Mouse (Mus musculus) large intestine, adult 2 months (tissue): ENCODE results near the gene Qrich2. TPM values are rescaled to one million over a fixed set of nuclear protein-coding genes. Genes with fewer than 3 reads are reported as not detected.
A peak's percentile ranks its signal among the peaks of the same experiment; 100 is the strongest.
"Not testable (repeated sequence)": the region's sequence is repeated elsewhere in the genome, so short reads cannot be mapped to it uniquely, and the experiment has no call there.

Experiments used
- DNase-seq: peaks from one replicate; pipeline ENCODE4 v3.0.0-alpha.2; 2012; ENCODE audit warnings: low read depth, low spot score
- WGBS: fragments of 180-500 bp; shearing (Covaris S2); methylation state at CpG from one replicate; pipeline ENCODE4 v1.1.7; 2018; 5-methylcytosine and 5-hydroxymethylcytosine counted together
- polyA plus RNA-seq: library from polyadenylated mRNA; depleted of rRNA; stranded (reverse); fragments of >200 nt; gene quantifications from 2 replicates; pipeline ENCODE4 v1.2.3, GENCODE M21; 2012

Qrich2 gene
- polyA plus RNA-seq, 1 experiment: 0.11 TPM

DNA sequence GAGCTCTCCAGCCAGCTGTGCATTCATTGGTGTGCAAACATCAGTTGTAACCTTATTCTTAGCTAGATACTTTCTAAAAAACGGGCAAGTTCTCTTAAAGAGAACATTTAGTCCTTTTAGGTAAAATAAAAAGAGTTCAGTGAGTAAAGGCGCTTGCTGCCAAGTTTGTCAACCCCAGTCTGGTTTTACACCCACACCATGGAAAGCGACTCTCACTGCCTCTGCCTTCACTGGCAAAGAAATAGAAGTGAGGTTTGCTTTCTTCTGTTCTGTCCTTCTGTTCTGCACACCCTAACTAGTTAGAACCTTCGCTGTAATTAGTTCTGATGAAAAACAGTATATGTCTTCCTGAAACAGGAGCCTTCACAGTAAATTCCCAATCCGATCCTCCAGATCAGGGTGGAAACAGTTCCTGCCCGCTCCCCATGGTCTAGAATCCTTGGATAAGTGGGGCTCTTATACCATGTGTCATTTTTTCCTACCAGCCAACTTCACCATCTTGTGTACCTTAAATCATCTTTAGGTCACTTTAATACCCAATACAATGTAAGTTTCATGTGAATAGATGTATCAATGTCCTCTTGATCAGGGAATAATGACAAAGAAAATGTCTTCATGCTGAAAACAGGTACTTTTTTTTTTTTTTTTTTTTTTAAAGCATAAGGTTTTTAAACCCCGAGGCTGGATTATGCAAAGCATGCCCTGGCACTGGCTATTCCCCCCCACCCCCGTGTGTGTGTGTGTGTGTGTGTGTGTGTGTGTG, 33.3 kb downstream of the Qrich2 start:
- DNase-seq: no peak

DNA sequence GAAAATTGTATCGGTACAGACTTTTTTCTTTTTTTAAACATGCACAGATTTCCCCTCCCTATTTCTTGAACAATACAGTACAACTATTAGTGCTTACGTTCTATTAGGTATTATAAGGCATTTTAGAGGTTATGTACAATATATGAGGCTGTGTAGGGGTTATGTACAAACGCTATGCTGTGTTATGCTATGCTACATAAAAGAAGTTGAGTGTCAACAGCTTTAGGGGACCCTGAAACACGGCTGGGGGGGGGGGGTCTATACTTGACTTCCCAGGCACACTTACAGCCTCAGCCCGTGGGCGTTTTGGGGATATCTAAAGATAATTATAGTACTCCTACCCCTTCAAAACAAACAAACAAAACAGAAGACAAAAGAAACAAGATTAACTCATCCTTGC, 33.9 kb downstream of the Qrich2 start:
- WGBS: 32% methylated on average over 6 of the region's 6 CpGs
- no peak for DNase-seq

More for the DNA sequence above, 33.3 kb downstream of the Qrich2 start:
- 57% methylated on average over 8 of the region's 8 CpGs for WGBS

DNA sequence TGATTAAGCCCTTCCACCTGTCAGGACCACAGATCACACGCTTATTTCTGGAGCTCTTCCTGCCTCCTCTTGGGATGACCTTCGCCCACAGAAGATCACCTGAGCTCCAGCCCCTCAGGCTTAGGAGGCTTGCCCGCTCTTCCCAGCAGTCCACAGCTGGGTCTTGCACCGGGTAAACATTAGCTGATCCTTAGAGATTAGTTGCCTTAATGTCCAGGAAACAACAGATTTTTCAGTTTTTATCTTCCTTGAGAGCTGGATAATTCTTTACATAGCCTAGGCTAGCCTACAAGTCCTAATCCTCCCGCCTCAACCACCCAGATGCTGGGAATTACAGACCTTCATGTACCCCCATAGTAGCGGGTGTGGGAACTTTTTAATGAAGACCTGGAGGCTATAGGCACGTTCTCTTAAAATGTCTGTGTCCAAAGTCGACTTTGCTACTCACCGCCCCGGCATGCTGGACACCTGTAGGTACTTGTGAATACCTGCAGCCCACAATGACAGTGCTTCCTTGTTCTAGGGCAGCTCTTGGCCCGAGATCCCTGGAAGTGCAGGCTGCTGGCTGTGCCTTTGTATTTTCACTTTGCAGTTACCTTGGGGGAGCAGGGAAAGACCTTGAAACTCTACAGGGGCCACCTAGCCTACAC, 34.5 kb downstream of the Qrich2 start:
- WGBS: 26% methylated on average over 11 of the region's 11 CpGs
- no peak for DNase-seq

DNA sequence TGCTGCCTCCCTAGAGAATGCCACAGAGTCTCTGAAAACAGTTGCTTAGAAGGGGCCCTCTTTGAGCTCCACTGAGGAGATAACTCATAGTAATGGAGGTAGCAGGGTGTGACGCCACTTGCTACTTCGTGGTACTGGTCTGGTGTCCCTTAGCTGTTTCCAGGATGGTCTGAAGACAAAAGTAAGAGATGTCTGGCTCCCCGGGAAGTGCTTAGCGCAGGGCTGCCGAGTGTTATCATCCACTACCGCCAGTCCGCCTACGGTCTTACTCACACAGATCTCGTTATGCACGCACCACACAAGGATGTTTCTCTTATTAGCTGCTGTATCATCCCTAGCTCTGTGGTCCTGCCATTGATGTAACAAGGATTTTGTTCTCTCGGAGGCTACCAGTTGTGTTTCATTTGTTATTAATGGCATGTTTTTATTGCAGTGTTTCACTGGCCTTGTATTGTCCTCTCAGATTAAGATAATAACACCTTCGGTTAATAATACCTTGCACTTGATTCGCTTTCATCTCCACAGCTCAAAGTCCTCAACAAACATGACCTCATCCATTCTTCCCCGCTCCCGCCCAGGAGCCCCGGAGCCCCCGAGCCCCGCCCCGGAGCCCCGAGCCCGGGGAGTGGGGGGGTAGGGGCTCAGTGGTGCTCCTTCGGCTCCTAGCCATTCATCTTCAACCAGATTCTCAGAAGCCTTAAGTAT, 35.2 kb downstream of the Qrich2 start:
- no peak for DNase-seq
- 25% methylated on average over 22 of the region's 22 CpGs for WGBS

DNA sequence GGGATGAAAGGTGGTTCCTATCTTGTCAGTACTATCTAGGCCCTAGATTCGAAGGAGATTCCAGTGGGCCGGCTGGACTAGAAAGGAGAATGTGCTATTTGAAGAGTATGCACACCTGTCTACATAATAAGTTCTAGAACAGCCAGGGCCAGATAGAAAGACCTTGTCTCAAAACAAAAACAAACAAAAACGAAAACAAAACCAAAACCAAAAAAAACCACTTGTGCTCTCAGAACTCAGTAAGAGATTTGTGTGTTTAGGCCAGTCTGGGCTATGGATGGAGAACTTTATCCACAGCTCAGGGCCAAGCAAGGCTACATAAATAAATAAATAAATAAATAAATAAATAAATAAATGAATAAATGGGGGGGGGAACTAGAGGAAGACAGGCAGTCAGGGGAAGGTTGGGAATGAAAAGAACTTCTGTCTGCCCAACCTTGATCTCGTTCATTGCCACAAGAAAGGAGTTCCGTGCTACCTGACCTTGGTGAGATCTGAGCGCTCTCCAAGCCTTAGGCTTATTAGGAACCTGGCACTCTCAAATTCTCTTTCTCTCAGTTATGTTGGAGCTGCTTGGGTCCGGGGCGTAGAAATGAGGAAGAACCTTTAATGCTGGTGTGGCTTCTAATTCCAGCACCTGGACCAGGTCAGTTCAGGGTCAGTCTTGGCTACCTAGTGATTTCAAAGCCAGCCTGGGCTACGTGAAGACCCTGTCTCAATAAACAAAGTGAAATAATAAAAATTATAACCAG, 36.0 kb downstream of the Qrich2 start:
- WGBS: 36% methylated on average over 9 of the region's 9 CpGs
- DNase-seq: no peak

DNA sequence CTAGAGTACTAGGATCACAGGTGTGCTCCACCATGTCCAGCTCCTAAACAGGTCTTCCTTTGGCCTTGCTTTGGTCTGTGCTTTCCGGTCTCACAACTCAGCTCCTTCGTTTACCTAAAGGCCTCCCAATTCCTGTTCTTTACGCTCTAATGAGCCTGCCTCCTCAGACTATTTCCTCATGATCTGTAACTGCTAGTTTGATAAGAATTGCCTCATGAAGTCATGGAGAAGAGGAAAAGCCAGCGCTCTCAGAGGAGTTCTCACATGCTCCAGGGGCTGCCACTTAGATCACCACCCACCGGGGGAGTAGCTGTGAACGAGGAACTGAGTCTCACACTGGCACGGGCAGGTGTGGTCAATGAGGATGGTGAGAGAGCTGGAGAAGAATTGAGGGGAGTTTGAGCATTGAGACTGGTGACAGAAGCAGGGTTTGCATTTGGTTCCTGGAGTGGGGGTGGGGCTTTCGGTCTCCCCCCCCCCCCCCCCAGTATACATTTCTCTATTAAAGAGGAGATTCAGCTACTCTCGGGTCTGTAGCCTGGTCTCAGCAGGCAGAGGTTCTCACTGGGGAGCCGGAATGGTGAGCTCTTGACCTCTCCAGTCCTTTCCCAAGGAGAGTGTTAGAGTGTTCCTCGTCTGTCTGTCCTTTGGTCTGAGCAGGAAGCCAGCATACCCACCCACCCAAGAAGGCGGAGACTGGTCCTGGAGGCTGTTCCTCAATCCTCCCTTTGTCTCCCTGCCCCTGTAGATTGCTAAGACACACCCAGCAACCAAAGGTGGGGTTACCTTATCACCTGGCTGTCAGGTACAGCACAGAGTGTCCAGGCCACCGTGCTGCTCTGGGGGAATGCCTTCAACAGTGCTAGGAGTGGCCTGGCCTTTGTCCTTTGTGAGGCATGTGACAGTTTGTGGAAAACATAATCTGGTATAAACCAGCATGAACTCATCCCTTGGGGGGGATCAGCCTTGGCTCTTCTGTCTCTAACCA, 36.9 kb downstream of the Qrich2 start:
- peak; percentile 97 for DNase-seq
- 20% methylated on average over 13 of the region's 13 CpGs for WGBS

DNA sequence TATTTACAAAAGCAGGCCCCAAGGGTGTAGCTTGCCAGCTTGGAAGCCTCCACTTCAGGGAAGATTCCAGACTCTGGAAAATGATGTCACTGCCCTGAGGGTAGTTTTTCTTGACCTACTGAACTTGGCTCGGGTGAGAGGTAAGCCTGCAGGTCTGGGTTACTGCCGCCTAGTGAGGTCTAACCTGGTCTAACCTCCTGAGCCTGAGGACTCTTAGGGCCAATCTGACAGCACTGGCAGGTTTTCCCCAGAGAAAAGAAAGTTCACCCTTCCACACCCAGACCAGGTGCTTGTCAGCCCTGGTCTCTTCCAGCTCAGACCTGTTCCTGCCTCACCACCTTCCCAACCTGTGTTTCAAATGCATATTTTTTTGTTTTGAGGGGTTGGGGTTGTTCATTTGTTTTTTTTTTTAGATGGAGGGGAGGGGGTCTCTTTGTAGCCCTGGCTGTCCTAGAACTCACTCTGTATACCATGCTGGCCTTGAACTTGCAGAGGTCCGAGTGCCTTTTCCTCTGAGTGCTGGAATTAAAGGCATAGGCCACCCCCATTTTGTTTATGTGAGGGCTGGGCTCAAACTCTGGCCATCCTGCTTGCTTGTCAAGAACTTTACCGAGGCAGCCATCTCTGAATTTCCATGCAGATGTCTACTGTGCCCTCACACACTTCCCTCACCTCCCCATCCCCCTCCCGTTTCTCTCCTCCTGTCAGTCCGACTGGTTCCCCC, 39.0 kb downstream of the Qrich2 start:
- DNase-seq: no peak
- 72% methylated on average over 6 of the region's 6 CpGs for WGBS

DNA sequence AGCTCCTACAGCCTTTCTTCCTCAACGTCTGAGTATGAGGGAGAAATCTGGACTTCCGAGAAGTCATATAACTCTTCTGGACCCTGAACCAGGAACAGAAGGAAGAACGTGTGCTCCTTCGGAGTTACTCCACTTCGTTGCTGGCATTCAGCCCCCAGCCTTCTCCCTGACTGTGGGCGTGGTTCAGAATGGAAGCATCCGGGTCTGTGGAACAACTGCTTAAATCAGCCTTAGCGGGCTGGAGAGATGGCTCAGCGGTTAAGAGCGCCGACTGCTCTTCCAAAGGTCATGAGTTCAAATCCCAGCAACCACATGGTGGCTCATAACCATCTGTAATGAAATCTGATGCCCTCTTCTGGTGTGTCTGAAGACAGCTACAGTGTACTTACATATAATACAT, 39.7 kb downstream of the Qrich2 start:
- not testable (repeated sequence) for DNase-seq
- 30% methylated on average over 11 of the region's 11 CpGs for WGBS

DNA sequence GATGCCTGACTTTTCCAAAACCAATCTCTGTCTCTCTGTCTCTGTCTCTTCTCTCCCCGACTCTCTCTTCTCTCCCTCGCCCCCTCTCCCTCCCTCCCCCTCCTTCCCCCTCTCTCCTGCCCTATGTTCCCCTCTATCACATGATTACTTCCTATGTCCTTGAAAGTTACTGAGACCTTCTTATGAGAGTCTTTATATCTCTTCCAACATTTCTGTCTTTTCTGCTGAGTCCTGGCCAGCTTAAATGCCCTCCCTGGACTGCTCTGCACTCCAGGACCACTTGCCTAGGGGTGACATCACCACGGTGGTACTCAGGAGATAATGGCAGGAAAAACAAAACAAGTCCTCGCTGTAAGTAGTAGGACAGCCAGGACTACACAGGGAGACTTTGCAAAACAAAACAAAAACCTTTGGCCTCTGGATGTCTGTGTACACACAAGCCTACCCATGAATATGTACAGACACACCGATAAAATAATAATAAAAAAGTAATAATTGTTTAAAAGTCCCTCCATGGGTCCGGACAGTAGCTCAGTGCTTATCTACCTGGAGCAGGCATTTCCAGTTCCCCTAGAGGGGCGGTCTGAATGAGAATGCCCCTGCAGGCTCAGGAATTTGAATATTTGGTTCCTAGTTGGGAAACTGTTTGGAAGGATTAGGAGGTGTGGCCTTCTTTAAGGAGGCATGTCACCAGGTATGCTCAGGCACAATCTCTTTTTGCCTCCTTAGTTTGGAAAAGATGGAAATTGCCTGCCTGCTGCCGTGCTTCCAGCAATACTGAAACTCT, 41.2 kb downstream of the Qrich2 start:
- DNase-seq: no peak
- WGBS: 53% methylated on average over 8 of the region's 8 CpGs

DNA sequence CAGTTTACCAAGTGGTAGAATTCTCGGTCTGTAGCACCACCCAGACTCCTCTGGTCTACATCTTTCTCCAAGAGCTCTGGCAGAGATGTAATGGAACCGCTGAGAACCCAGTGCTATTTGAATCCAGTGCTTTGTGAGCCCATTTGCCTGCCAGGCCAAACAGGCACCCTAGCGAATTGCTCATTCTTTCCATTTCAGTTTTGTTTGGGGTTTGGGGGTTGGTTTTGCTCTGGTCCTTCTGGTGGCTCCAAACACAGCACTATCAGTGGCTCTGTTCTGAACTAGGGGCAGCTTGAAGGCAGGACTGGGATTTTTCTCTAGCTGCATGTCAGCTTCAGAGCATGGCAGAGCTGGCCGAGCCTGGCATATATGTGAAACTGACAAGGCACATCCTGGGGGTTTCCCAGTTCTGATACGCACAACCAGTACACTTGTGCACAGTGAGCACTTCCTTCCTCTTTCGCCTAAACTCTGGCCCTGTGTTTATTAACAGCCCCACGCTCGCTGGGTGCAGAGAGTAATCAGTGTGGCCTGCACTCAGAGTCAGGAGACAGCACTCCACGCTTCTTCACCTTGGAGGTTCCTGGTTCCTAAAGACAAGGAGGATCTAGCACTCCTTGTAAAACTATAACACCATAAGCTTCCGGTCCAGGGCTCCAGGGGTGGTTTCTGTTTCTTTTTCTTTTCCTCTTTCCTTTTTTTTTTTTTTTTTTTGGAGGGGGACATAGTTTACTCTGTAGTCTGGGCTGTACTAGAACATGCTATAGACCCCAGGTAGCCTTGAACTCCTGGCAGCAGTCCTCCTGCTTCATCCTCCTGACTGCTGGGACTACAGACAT, 42.0 kb downstream of the Qrich2 start:
- DNase-seq: no peak
- 46% methylated on average over 10 of the region's 10 CpGs for WGBS

DNA sequence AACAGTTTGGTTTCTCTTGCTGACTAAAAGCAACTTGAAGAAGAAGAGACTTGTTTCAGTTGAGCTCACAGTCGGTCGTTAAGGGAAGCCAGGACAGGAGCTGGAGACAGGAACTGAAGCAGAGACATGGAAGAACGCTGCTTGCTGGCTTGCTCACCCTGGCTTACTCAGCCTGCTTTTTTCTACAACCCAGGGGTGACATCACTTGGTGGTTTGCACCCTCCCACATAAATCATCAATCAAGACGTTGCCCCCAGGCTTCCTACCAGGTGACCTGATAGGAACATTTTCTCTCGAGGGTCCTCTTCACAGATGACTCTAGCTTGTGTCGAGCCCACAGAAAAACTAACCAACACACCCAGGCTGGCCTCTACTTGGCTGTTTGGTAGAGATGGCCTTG, 42.8 kb downstream of the Qrich2 start:
- 83% methylated on average over 6 of the region's 6 CpGs for WGBS
- DNase-seq: no peak

DNA sequence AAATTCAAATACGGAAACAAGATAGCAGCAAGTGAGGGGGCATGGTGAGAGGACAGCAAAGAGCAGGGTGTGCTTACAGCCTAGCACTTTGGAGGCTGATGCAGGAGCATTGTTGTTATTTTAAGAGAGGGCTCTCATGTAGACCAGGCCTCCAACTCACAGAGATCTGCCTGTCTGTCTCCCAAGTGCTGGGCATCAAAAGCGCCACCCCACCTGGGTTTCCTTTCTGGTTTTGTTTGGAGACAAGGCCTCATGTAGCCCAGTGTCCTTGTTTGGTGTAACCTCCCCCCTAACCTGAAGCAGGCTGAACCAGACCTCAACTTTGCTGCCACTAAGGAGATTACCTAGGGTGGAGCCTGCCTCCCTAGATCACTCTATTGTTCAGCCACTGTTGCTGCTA, 43.5 kb downstream of the Qrich2 start:
- DNase-seq: no peak
- WGBS: 98% methylated on average over 2 of the region's 2 CpGs

DNA sequence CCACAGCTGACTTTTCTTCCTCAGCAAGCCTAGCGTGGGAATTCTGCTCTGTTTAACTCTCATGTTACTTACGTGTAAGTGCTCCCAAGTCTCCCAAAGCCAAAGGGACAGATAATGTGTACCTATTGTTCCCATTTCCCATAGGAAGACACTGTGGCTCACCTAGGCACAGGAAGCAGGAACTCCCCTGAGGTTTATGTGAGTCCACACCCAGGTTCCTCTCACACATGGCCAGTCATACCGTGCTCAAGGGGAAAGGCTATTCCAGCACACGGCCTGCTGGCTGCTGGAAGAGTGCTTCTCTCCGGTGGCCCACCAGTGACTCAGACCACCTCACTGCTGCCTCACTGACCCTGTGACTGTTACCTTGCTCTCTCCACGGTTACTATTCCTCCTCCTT, 44.9 kb downstream of the Qrich2 start:
- DNase-seq: no peak
- WGBS: 52% methylated on average over 6 of the region's 6 CpGs

DNA sequence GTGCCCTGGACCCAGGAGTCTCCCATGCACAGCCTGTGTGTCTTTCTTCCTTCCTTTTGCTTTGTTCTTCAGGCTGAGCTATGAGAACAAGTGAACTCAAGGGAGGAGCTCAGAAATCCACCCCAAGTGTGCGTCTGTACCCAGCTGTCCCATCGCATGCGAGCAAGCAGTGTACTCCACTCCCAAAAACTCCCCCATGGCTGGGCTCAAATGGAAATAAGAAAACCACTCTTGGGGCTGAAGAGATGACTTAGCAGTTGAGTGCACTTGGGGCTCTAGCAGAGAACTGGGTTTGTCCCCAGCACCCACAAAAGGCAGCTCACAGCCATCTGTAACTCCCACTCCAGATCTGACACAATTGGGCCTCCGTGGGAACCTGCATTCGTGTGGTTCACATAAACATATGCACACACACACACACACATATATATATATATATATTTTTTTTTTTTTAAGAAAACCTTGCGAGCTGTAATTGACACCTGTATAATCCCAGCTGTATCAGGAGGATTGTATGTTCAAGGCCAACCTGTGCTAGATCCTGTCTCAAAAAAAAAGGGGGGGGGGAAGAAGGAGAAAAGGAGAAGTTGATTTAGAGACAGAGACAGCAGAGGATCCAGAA, 47.1 kb downstream of the Qrich2 start:
- 83% methylated on average over 6 of the region's 6 CpGs for WGBS

DNA sequence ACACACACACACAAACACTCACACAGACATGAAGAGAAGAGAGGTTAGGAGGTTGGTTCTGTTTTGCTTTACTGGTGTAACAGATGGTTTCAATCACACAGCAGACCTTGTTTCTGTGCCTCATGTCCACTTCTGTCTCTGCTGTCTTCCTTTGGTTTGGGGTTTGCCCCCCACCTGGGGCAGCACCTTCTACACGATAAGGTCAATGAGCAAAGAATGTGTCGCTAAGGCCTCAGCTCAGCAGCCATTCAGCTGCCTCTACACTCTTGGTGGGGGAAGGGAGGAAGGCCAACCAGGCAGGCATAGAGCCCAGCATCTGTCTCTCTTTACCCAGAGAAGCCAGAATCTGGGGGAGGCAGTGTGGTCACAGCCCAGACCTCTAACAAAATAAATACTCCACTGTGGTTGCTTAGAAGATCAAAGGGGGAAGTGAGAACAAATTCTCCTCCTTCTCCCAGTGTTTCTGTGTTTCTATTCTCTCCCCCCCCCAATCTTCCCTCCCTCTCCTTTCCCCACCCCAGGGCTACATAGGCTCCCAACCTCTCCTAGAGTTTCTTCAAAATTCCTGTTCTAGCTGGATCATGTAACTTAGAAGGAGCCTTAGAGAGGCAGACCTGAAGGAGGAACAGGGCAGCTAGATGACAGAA, 47.7 kb downstream of the Qrich2 start:
- 58% methylated on average over 2 of the region's 2 CpGs for WGBS
- no peak for DNase-seq

More for the DNA sequence above, 47.1 kb downstream of the Qrich2 start:
- DNase-seq: no peak

DNA sequence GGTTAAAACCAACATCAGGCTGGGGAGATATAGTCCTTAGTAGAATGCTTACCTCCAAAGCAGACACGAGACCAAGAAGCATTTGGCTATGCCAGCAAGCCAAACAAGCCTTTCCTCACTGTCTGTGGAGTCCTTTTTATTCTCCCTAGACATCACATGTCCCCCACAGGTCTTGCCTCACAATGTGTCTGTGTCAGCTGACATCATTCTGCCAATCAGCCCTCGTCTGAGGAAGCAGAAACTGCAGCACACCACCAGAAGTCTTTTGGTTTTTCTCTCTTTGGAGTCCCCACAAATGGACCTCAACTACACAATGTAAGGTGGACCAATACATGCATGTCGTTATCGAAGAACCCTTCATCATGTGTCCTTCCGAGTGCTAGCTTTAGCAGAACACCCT, 49.0 kb downstream of the Qrich2 start:
- DNase-seq: no peak
- whole genome bisulfite sequencing: 93% methylated on average over 5 of the region's 5 CpGs
